Mouse (Mus musculus): ENCODE results near the gene Trpt1.

The Trpt1 gene

GRCm38 (mm10) chr19:6992011-6992858 lies 3.7 kb upstream of the Trpt1 start, which contains the start of gene Dnajc4:
Gene Dnajc4, minus strand, starts transcription at chr19:6992572.
- peak; percentile 88 to 89 for DNase-seq (ENCODE audit: low spot score in 2 of 2)

GRCm38 (mm10) chr19:6993011-6993770 lies 2.7 kb upstream of the Trpt1 start:
- no peak for DNase-seq (ENCODE audit: low spot score in 2 of 2)

GRCm38 (mm10) chr19:6994002-6994401 lies 1.9 kb upstream of the Trpt1 start:
- no peak for DNase-seq (ENCODE audit: low spot score in 2 of 2)

GRCm38 (mm10) chr19:6994489-6994888 lies 1.4 kb upstream of the Trpt1 start:
- DNase-seq (ENCODE audit: low spot score in 2 of 2) = no peak

GRCm38 (mm10) chr19:6995255-6995991 lies 508 bp upstream of the Trpt1 start:
- DNase-seq (ENCODE audit: low spot score in 2 of 2) = no peak

- no peak for DNase-seq (ENCODE audit: low spot score in 2 of 2)
Observed at GRCm38 (mm10) chr19:6997721-6998290, 1.9 kb downstream of the Trpt1 start.

- DNase-seq (ENCODE audit: low spot score in 2 of 2) = no peak
Observed at GRCm38 (mm10) chr19:6999360-7000063, 3.6 kb downstream of the Trpt1 start.

- DNase-seq (ENCODE audit: low spot score in 2 of 2) = no peak
Observed at GRCm38 (mm10) chr19:7006892-7007593, 11.1 kb downstream of the Trpt1 start.

- DNase-seq (ENCODE audit: low spot score in 2 of 2) = no peak
Observed at GRCm38 (mm10) chr19:7012426-7012825, 16.5 kb downstream of the Trpt1 start.

GRCm38 (mm10) chr19:7013984-7014383 lies 18.1 kb downstream of the Trpt1 start:
- DNase-seq (ENCODE audit: low spot score in 2 of 2) = no peak

- DNase-seq (ENCODE audit: low spot score in 2 of 2) = no peak
Observed at GRCm38 (mm10) chr19:7014481-7015135, 18.7 kb downstream of the Trpt1 start.

GRCm38 (mm10) chr19:7017541-7018457 lies 21.9 kb downstream of the Trpt1 start:
- DNase-seq (ENCODE audit: low spot score in 2 of 2) = no peak

- no peak for DNase-seq (ENCODE audit: low spot score in 2 of 2)
Observed at GRCm38 (mm10) chr19:7018546-7018945, 22.6 kb downstream of the Trpt1 start.

- DNase-seq (ENCODE audit: low spot score in 2 of 2) = no peak
Observed at GRCm38 (mm10) chr19:7019191-7019590, 23.3 kb downstream of the Trpt1 start, which contains the start of gene Fermt3. Gene Fermt3, minus strand, starts transcription at chr19:7019469.

- no peak for DNase-seq (ENCODE audit: low spot score in 2 of 2)
Observed at GRCm38 (mm10) chr19:7020224-7020641, 24.3 kb downstream of the Trpt1 start.

GRCm38 (mm10) chr19:7029531-7029930 lies 33.6 kb downstream of the Trpt1 start:
- peak; percentile 23 to 46 for DNase-seq (ENCODE audit: low spot score in 2 of 2)

GRCm38 (mm10) chr19:7034006-7034405 lies 38.1 kb downstream of the Trpt1 start:
- DNase-seq (ENCODE audit: low spot score in 2 of 2) = no peak

GRCm38 (mm10) chr19:7039088-7039720 lies 43.3 kb downstream of the Trpt1 start:
- peak; percentile 35 to 45 for DNase-seq (ENCODE audit: low spot score in 2 of 2)

All from frontal cortex, postnatal 25 days (tissue).